Mouse (Mus musculus) lung, postnatal 25 days (tissue): ENCODE measurements around the gene Fam160a1.

Experiments
- DNase-seq: peaks from one replicate; pipeline ENCODE4 v3.0.0; 2022; ENCODE audit warnings: low spot score

Fam160a1 gene

GRCm38 (mm10) chr3:85827283-85827682, 10.2 kb upstream of the Fam160a1 start:
- DNase-seq, result no peak

- DNase-seq, result no peak
Observed at GRCm38 (mm10) chr3:85820839-85821548, 3.9 kb upstream of the Fam160a1 start.

DNA sequence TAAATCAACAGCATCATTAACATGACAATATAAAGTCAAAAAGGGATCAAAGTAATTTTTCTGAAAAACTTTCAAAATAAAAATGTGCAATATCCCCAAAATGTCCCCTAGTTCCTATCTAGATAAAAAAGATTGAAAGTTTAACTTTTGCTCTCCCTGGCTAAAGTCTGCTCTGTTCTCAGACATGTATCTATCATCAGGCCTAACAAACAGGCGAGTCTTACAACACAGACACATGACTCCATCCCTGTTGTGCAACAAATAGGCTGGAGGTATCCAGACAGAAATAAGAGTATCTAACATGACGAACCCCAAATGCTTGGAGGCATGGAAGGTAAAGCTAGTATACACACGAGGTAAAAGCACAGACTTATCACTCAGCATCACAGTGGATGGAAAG, 2.2 kb upstream of the Fam160a1 start:
- no peak for DNase-seq

DNA sequence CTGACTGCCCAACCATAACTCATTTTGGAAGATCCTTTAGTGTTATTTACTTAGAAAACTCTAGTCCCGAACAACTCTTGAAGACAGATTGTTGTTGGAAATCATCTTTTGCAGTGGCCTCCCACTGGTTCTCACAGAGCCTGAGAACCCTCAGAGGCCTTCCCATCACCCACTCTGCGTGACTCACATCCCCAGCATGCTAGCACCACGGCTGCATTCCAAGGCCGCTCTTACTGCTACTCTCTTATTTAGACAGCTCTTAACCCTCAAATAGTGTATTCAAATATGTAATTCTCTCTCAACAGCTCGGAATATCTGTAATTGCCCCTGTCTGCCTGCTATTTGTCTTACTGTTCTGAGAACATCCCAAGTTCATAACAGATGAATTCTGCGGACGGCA, 2.9 kb downstream of the Fam160a1 start:
- peak; percentile 50 for DNase-seq

DNA sequence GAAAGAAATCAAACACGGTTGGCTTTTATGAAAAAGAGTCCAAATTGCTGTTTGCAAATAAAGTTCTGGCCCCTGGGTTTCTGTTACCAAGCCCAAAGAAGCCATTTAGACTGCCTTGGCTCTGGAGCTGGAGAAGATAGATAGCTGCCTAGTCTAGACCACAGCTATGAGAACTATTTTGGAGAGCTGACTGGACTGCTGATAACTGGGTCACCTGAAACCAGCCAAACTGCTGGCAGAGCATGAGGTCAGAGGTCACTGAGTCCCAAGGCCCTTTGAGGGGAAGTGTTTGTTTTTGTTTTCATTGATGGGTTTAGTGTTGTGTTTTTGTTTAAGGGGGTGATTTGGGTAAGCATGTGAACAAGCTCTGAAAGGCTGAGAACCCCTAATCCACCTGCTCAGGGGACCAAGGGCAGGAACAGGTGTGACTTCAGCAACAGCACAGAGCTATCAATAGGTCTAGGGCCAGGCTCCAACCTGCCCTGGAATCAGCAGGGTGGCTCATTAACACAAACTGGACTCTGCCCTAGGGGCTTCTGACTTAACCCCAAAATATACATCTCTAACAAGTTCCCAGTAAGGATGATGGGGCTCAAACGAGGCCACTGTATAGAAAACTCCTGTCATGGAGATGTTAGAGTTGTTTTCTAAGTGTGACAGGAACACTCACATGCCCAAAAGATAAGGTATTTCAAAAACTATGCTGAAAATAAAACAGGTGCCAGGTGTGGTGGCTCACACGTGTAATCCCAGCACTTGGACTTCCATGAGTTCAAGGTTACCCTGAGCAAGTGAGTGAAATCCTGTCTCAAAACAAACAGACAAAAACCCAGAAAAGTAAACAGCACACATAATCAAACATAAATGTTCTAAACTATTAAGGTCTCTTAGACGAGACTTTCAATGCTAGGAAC, 3.7 kb downstream of the Fam160a1 start:
- DNase-seq, result peak; percentile 16

GRCm38 (mm10) chr3:85812010-85812409, 5.1 kb downstream of the Fam160a1 start:
- no peak for DNase-seq

GRCm38 (mm10) chr3:85793166-85793565, 23.9 kb downstream of the Fam160a1 start:
- no peak for DNase-seq

- no peak for DNase-seq
Observed at GRCm38 (mm10) chr3:85789748-85790147, 27.3 kb downstream of the Fam160a1 start.

GRCm38 (mm10) chr3:85786501-85786900, 30.6 kb downstream of the Fam160a1 start:
- no peak for DNase-seq

DNA sequence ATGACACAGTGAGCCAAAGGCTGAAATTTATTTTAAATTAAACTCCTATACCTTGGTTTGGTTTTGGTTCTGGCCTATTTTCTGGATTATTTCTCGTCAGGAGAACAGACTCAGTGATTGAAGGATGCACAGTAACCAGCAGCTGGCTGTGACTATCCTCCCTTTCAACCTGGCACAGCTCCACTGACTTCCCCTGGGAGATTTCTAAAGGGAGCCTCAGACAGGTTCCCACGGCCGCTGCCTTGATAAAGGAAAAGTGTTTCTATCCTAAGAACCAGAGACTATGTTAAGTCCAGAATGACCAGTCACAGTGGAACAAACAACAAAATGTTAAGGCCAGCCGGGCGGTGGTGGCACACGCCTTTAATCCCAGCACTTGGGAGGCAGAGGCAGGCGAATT, 36.2 kb downstream of the Fam160a1 start:
- no peak for DNase-seq

- no peak for DNase-seq
Observed at GRCm38 (mm10) chr3:85780332-85780731, 36.8 kb downstream of the Fam160a1 start.

DNA sequence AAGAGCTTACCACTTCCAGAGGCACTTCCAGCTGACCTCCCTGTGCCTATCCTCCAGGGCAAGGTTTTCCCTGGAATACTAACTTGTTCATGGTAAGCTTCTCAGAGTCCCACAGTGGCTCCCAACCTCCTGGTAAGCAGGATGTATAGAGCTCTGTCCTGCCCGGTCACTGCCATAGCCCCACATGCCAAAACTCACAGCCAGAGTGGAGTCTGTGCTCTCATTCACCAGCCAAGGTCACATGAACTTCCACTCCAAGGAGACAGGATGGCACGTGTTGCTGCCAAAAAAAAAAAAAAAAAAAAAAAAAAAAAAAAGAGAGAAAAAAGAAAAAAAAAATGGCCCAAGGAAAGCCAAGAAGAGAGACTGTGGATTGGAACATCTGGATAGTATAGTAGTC, 39.2 kb downstream of the Fam160a1 start:
- DNase-seq, result no peak

- DNase-seq, result no peak
Observed at GRCm38 (mm10) chr3:85777356-85777755, 39.7 kb downstream of the Fam160a1 start.

DNA sequence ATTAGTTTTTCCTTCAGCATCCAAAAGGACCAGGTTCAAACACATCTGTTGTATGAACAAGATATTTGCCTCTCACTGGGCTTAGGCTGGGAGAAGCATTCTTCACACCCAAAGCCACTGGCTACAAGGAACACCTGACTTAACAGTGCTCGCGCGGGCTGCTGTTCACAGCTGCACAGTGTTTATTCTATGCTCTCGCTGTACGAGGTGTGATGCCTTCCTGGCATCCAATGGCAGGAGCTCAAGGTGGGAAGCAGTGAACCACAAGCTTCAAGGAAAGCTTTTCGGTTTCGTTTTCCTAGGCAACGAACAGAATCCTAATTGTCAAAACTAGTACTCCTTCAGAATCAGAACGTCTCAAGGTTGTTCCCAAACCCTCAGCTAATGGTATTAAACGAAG, 40.4 kb downstream of the Fam160a1 start:
- DNase-seq, result no peak

GRCm38 (mm10) chr3:85776126-85776525, 41.0 kb downstream of the Fam160a1 start:
- no peak for DNase-seq

DNA sequence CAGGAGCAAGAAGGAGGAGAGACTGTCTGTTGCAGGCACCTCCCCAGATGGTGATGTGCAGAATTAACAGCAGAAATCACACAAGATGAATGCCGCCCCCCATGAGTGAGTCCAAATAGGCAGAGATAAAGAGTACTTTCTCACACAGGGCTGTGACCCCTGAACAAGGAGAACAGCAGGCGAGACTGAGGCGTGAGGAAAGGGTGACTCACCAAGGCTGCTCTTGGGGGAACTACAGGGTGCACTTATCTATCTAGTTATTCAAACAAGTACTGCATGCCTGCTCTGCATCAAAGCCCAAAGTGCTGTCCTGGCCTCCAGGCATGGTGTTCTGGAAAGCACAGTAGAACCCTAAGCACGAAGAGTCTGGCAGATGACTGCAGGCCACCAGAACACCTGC, 43.2 kb downstream of the Fam160a1 start:
- no peak for DNase-seq

GRCm38 (mm10) chr3:85773425-85773824, 43.7 kb downstream of the Fam160a1 start:
- DNase-seq, result no peak

GRCm38 (mm10) chr3:85764937-85765337, 52.2 kb downstream of the Fam160a1 start:
- no peak for DNase-seq

- no peak for DNase-seq
Observed at GRCm38 (mm10) chr3:85764008-85764834, 52.9 kb downstream of the Fam160a1 start.

GRCm38 (mm10) chr3:85757944-85758343, 59.1 kb downstream of the Fam160a1 start:
- DNase-seq, result no peak

GRCm38 (mm10) chr3:85757435-85757834, 59.7 kb downstream of the Fam160a1 start:
- DNase-seq, result no peak

DNA sequence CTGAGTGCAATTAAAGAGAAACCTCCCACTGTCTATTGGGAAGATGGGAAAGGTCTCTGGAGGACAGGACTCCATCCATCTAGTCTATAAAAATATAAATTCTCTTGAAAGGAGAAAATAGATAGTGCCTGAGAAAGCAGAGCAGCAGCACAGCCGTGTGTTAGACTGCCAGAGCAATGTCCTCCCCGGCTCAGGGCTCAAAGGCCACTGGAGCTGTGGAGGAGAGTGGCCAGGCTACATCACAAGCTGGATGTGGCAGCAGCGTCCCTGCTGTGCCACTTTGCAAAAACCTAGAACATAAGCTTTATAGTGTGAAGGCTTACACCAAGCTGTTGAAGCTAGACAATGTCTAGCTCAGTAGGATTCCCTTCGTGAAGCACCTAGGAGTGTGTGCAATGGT, 67.7 kb downstream of the Fam160a1 start:
- no peak for DNase-seq
